Mouse (Mus musculus): ENCODE results near the gene Astl. TPM values are rescaled to one million over a fixed set of nuclear protein-coding genes. Genes with fewer than 3 reads are reported as not detected.
"Not testable (repeated sequence)": the region's sequence is repeated elsewhere in the genome, so short reads cannot be mapped to it uniquely, and the experiment has no call there.

Gene Astl
- polyA plus RNA-seq (2015; fragmentation: Nextera tagmentation; extraction: Ambion mirVana) = 0.03 TPM in 1 of 2 replicates, not detected in the other

- H3K36me3 ChIP-seq (replicated peaks) = no peaks in the 10 kb centered on the region
- H3K4me1 ChIP-seq (replicated peaks) = peaks cover 50% of the 10 kb centered on the region
- H3K27ac ChIP-seq (replicated peaks) = no peak within 1 kb of the TSS
- H3K4me3 ChIP-seq (replicated peaks) = peak within 1 kb of the TSS; percentile 53; the same call in 1 of the 2 replicates
- no peak within 1 kb of the TSS for H3K9ac ChIP-seq
- H3K4me2 ChIP-seq = peak within 1 kb of the TSS; percentile 75
- no peaks in the 10 kb centered on the region for H3K9me3 ChIP-seq (replicated peaks)
- peaks cover 55% of the 10 kb centered on the region for H3K27me3 ChIP-seq
- 52% methylated on average over 4 of the region's 4 CpGs for WGBS (ENCODE audit: insufficient replicate concordance)
- no peak for ATAC-seq (ENCODE audit: insufficient read depth)
Observed at GRCm38 (mm10) chr2:127338416-127338815, at the start of gene Astl. Gene Astl (plus strand): TSS chr2:127338639.

- 80% methylated on average over 4 of the region's 4 CpGs for WGBS (ENCODE audit: insufficient replicate concordance)
- no peak overlapping the region for H3K4me3 ChIP-seq (replicated peaks)
- peaks cover 79% of the 10 kb centered on the region for H3K36me3 ChIP-seq (replicated peaks)
- no peaks in the 10 kb centered on the region for H3K9me3 ChIP-seq (replicated peaks)
- no peaks in the 10 kb centered on the region for H3K4me1 ChIP-seq (replicated peaks)
- no peak overlapping the region for H3K27ac ChIP-seq (replicated peaks)
- ATAC-seq (ENCODE audit: insufficient read depth) = no peak
- H3K9ac ChIP-seq = no peak overlapping the region
- no peaks in the 10 kb centered on the region for H3K27me3 ChIP-seq
- H3K4me2 ChIP-seq = no peak overlapping the region
Observed at GRCm38 (mm10) chr2:127292250-127292649, 46.2 kb upstream of the Astl start.

GRCm38 (mm10) chr2:127297001-127297805, 41.2 kb upstream of the Astl start:
- Histone ChIP-seq H3K27me3 (no peaks in the 10 kb centered on the region), H3K9me3 (replicated peaks) (no peaks in the 10 kb centered on the region), H3K4me2 (no peak overlapping the region), H3K4me3 (replicated peaks) (no peak overlapping the region), H3K9ac (no peak overlapping the region), H3K4me1 (replicated peaks) (0 out of 2 replicates have a peak, but pooled peaks cover 3% of the 10 kb centered on the region), H3K27ac (replicated peaks) (no peak overlapping the region), H3K36me3 (replicated peaks) (peaks cover 86% of the 10 kb centered on the region)
- no peak for ATAC-seq (ENCODE audit: insufficient read depth)
- WGBS (ENCODE audit: insufficient replicate concordance) = 81% methylated on average over 7 of the region's 7 CpGs

GRCm38 (mm10) chr2:127298056-127298455, 40.4 kb upstream of the Astl start:
- Histone ChIP-seq H3K27ac (replicated peaks) (no peak overlapping the region), H3K9ac (no peak overlapping the region), H3K36me3 (replicated peaks) (peaks cover 78% of the 10 kb centered on the region), H3K9me3 (replicated peaks) (no peaks in the 10 kb centered on the region), H3K4me3 (replicated peaks) (no peak overlapping the region), H3K4me2 (no peak overlapping the region), H3K4me1 (replicated peaks) (0 out of 2 replicates have a peak, but pooled peaks cover 3% of the 10 kb centered on the region), H3K27me3 (no peaks in the 10 kb centered on the region)
- WGBS (ENCODE audit: insufficient replicate concordance) = 94% methylated on average over 1 of the region's 1 CpGs
- no peak for ATAC-seq (ENCODE audit: insufficient read depth)

GRCm38 (mm10) chr2:127300701-127301100, 37.7 kb upstream of the Astl start:
- ATAC-seq (ENCODE audit: insufficient read depth) = no peak
- peaks cover 53% of the 10 kb centered on the region for H3K36me3 ChIP-seq (replicated peaks)

GRCm38 (mm10) chr2:127301883-127302282, 36.6 kb upstream of the Astl start:
- Histone ChIP-seq H3K27ac (replicated peaks) (no peak overlapping the region), H3K36me3 (replicated peaks) (peaks cover 41% of the 10 kb centered on the region), H3K9me3 (replicated peaks) (no peaks in the 10 kb centered on the region), H3K4me1 (replicated peaks) (0 out of 2 replicates have a peak, but pooled peaks cover 3% of the 10 kb centered on the region), H3K27me3 (no peaks in the 10 kb centered on the region), H3K4me3 (replicated peaks) (no peak overlapping the region), H3K4me2 (no peak overlapping the region), H3K9ac (no peak overlapping the region)
- 71% methylated on average over 3 of the region's 3 CpGs for WGBS (ENCODE audit: insufficient replicate concordance)
- no peak for ATAC-seq (ENCODE audit: insufficient read depth)

More at GRCm38 (mm10) chr2:127300701-127301100, 37.7 kb upstream of the Astl start:
- 58% methylated on average over 3 of the region's 3 CpGs for WGBS (ENCODE audit: insufficient replicate concordance)
- Histone ChIP-seq H3K9ac (no peak overlapping the region), H3K9me3 (replicated peaks) (no peaks in the 10 kb centered on the region), H3K4me2 (no peak overlapping the region), H3K4me1 (replicated peaks) (0 out of 2 replicates have a peak, but pooled peaks cover 3% of the 10 kb centered on the region), H3K4me3 (replicated peaks) (no peak overlapping the region), H3K27me3 (no peaks in the 10 kb centered on the region), H3K27ac (replicated peaks) (no peak overlapping the region)

GRCm38 (mm10) chr2:127304192-127304591, 34.2 kb upstream of the Astl start:
- not testable (repeated sequence) for H3K4me2 ChIP-seq; H3K27ac ChIP-seq (replicated peaks); H3K27me3 ChIP-seq; H3K4me1 ChIP-seq (replicated peaks); H3K9ac ChIP-seq; H3K9me3 ChIP-seq (replicated peaks); ATAC-seq (ENCODE audit: insufficient read depth); H3K4me3 ChIP-seq (replicated peaks)
- WGBS (ENCODE audit: insufficient replicate concordance) = 60% methylated on average over 4 of the region's 4 CpGs
- peaks cover 18% of the 10 kb centered on the region for H3K36me3 ChIP-seq (replicated peaks)

GRCm38 (mm10) chr2:127304609-127305210, 33.7 kb upstream of the Astl start:
- H3K9ac ChIP-seq = no peak overlapping the region
- WGBS (ENCODE audit: insufficient replicate concordance) = 83% methylated on average over 3 of the region's 3 CpGs
- H3K36me3 ChIP-seq (replicated peaks) = peaks cover 13% of the 10 kb centered on the region
- H3K4me2 ChIP-seq = no peak overlapping the region
- no peaks in the 10 kb centered on the region for H3K9me3 ChIP-seq (replicated peaks)
- no peak overlapping the region for H3K27ac ChIP-seq (replicated peaks)
- 0 out of 2 replicates have a peak, but pooled peaks cover 3% of the 10 kb centered on the region for H3K4me1 ChIP-seq (replicated peaks)
- H3K27me3 ChIP-seq = no peaks in the 10 kb centered on the region
- no peak for ATAC-seq (ENCODE audit: insufficient read depth)
- no peak overlapping the region for H3K4me3 ChIP-seq (replicated peaks)

- Histone ChIP-seq H3K27ac (replicated peaks) (no peak overlapping the region), H3K27me3 (no peaks in the 10 kb centered on the region), H3K4me1 (replicated peaks) (no peaks in the 10 kb centered on the region), H3K36me3 (replicated peaks) (no peaks in the 10 kb centered on the region), H3K4me3 (replicated peaks) (no peak overlapping the region), H3K9me3 (replicated peaks) (no peaks in the 10 kb centered on the region), H3K9ac (no peak overlapping the region), H3K4me2 (no peak overlapping the region)
- no peak for ATAC-seq (ENCODE audit: insufficient read depth)
Observed at GRCm38 (mm10) chr2:127306123-127306522, 32.3 kb upstream of the Astl start.

- no peak for ATAC-seq (ENCODE audit: insufficient read depth)
- Histone ChIP-seq H3K4me3 (replicated peaks) (no peak overlapping the region), H3K27me3 (no peaks in the 10 kb centered on the region), H3K27ac (replicated peaks) (no peak overlapping the region), H3K9ac (no peak overlapping the region), H3K36me3 (replicated peaks) (no peaks in the 10 kb centered on the region), H3K4me2 (no peak overlapping the region), H3K4me1 (replicated peaks) (no peaks in the 10 kb centered on the region), H3K9me3 (replicated peaks) (no peaks in the 10 kb centered on the region)
- 22% methylated on average over 3 of the region's 3 CpGs for WGBS (ENCODE audit: insufficient replicate concordance)
Observed at GRCm38 (mm10) chr2:127307179-127307578, 31.3 kb upstream of the Astl start.

GRCm38 (mm10) chr2:127308660-127309059, 29.8 kb upstream of the Astl start:
- H3K4me2 ChIP-seq = no peak overlapping the region
- ATAC-seq (ENCODE audit: insufficient read depth) = no peak
- WGBS (ENCODE audit: insufficient replicate concordance) = 79% methylated on average over 2 of the region's 2 CpGs

More at GRCm38 (mm10) chr2:127308660-127309059, 29.8 kb upstream of the Astl start:
- Histone ChIP-seq H3K9me3 (replicated peaks) (no peaks in the 10 kb centered on the region), H3K27me3 (no peaks in the 10 kb centered on the region), H3K4me3 (replicated peaks) (no peak overlapping the region), H3K9ac (no peak overlapping the region), H3K4me1 (replicated peaks) (no peaks in the 10 kb centered on the region), H3K36me3 (replicated peaks) (no peaks in the 10 kb centered on the region), H3K27ac (replicated peaks) (no peak overlapping the region)

All from liver, embryonic 15.5 days (tissue).